Mouse (Mus musculus): Measurements from ENCODE around the gene Sgta. TPM values are rescaled to one million over a fixed set of nuclear protein-coding genes. Genes with fewer than 3 reads are reported as not detected.
"Not testable (repeated sequence)": the region's sequence is repeated elsewhere in the genome, so short reads cannot be mapped to it uniquely, and the experiment has no call there.

Gene Sgta
- polyA plus RNA-seq, 1 experiment from 2014 or later, result 353 TPM

GRCm38 (mm10) chr10:81077916-81078315, 17.9 kb upstream of the Sgta start:
- Histone ChIP-seq H3K36me3 (replicated peaks) (peaks cover 77% of the 10 kb centered on the region), H3K9me3 (no peaks in the 10 kb centered on the region), H3K9ac (no peak overlapping the region), H3K27me3 (replicated peaks) (no peaks in the 10 kb centered on the region), H3K4me2 (no peak overlapping the region), H3K4me1 (no peaks in the 10 kb centered on the region), H3K27ac (no peak overlapping the region), H3K4me3 (no peak overlapping the region)
- 94% methylated on average over 11 of the region's 11 CpGs for WGBS
- no peak for ATAC-seq (replicated peaks)

GRCm38 (mm10) chr10:81076356-81076755, 16.4 kb upstream of the Sgta start:
- WGBS, result 90% methylated on average over 1 of the region's 1 CpGs
- H3K9me3 ChIP-seq, result no peaks in the 10 kb centered on the region
- H3K27ac ChIP-seq, result no peak overlapping the region
- peaks cover 4% of the 10 kb centered on the region for H3K4me1 ChIP-seq
- H3K27me3 ChIP-seq (replicated peaks), result no peaks in the 10 kb centered on the region
- H3K9ac ChIP-seq, result no peak overlapping the region
- H3K36me3 ChIP-seq (replicated peaks), result peaks cover 67% of the 10 kb centered on the region
- H3K4me3 ChIP-seq, result no peak overlapping the region
- no peak overlapping the region for H3K4me2 ChIP-seq
- no peak for ATAC-seq (replicated peaks)

DNA sequence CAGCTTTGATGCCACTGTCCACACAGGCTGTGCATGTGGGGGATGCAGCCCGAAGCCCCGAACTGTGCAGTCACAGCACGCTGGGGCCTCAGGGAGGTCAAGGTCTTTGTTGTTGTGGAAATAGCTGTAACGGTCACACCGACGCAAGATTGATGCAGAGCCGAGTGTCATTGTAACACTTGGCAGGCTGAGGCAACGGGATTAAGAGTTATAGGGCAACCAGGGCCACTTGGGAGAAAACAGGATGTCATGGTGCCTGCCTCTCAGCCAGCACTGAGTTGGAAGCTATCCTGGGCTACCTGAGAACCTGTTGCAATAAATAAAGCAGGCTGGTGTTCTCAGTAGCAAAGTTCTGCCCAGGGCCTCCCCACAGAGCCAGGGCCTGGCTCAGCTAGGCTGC, 15.8 kb upstream of the Sgta start:
- Histone ChIP-seq H3K27ac (no peak overlapping the region), H3K36me3 (replicated peaks) (peaks cover 60% of the 10 kb centered on the region), H3K9me3 (no peaks in the 10 kb centered on the region), H3K27me3 (replicated peaks) (no peaks in the 10 kb centered on the region), H3K4me2 (no peak overlapping the region), H3K4me1 (peaks cover 10% of the 10 kb centered on the region), H3K9ac (no peak overlapping the region), H3K4me3 (no peak overlapping the region)
- WGBS, result 69% methylated on average over 8 of the region's 8 CpGs
- no peak for ATAC-seq (replicated peaks)

GRCm38 (mm10) chr10:81073464-81073863, 13.5 kb upstream of the Sgta start:
- Histone ChIP-seq H3K4me1 (peaks cover 24% of the 10 kb centered on the region), H3K36me3 (replicated peaks) (peaks cover 38% of the 10 kb centered on the region; the same call in 1 of the 2 replicates), H3K4me3 (no peak overlapping the region), H3K27me3 (replicated peaks) (no peaks in the 10 kb centered on the region), H3K9ac (no peak overlapping the region), H3K4me2 (no peak overlapping the region), H3K27ac (no peak overlapping the region), H3K9me3 (no peaks in the 10 kb centered on the region)
- no peak for ATAC-seq (replicated peaks)
- 66% methylated on average over 7 of the region's 7 CpGs for WGBS

- 89% methylated on average over 8 of the region's 8 CpGs for WGBS
- H3K9ac ChIP-seq, result no peak overlapping the region
- H3K9me3 ChIP-seq, result no peaks in the 10 kb centered on the region
- ATAC-seq (replicated peaks), result no peak
- peaks cover 24% of the 10 kb centered on the region for H3K4me1 ChIP-seq
- no peak overlapping the region for H3K4me2 ChIP-seq
- no peaks in the 10 kb centered on the region for H3K27me3 ChIP-seq (replicated peaks)
- H3K27ac ChIP-seq, result no peak overlapping the region
- H3K36me3 ChIP-seq (replicated peaks), result peaks cover 30% of the 10 kb centered on the region; the same call in 1 of the 2 replicates
- no peak overlapping the region for H3K4me3 ChIP-seq
Measured at GRCm38 (mm10) chr10:81072290-81072689, 12.3 kb upstream of the Sgta start.

DNA sequence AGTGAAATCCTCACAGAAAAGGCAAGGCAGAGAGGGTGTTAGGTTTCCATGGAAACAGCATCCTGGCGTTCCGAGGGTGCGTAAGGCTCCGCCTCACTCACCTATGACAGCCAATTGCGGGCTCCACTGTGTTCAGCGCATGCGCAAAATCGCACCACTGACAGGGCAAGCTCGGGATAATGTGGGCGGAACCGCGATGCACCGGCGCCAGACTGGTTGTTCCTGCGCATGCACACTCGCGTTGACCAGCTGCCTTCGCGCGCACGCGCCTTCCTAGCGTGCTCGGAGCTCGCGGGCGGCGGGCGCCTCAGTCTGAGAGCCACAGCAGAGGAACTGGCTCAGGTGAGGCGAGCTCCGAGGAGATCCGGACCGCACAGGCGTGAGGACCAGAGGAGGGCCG, 9.9 kb upstream of the Sgta start, which contains the start of gene Thop1:
Gene Thop1, plus strand, starts transcription at position 200 of the 400 bp plus-strand sequence.
- H3K27ac ChIP-seq, result peak within 1 kb of the TSS; percentile 77
- no peaks in the 10 kb centered on the region for H3K9me3 ChIP-seq
- no peaks in the 10 kb centered on the region for H3K27me3 ChIP-seq (replicated peaks)
- WGBS, result under 1% methylated on average over 35 of the region's 35 CpGs
- H3K4me3 ChIP-seq, result peak within 1 kb of the TSS; percentile 81
- peak within 1 kb of the TSS; percentile 86 for H3K9ac ChIP-seq
- peak; percentile 95 for ATAC-seq (replicated peaks)
- H3K4me1 ChIP-seq, result peaks cover 24% of the 10 kb centered on the region
- peaks cover 16% of the 10 kb centered on the region; the same call in 1 of the 2 replicates for H3K36me3 ChIP-seq (replicated peaks)
- peak within 1 kb of the TSS; percentile 85 for H3K4me2 ChIP-seq

GRCm38 (mm10) chr10:81068706-81069105, 8.7 kb upstream of the Sgta start:
- no peak overlapping the region for H3K9ac ChIP-seq
- H3K4me1 ChIP-seq, result peaks cover 24% of the 10 kb centered on the region
- H3K4me2 ChIP-seq, result no peak overlapping the region
- no peak overlapping the region for H3K4me3 ChIP-seq
- H3K27ac ChIP-seq, result no peak overlapping the region
- WGBS, result 71% methylated on average over 5 of the region's 5 CpGs
- no peaks in the 10 kb centered on the region for H3K27me3 ChIP-seq (replicated peaks)
- no peak for ATAC-seq (replicated peaks)
- peaks cover 7% of the 10 kb centered on the region; the same call in 1 of the 2 replicates for H3K36me3 ChIP-seq (replicated peaks)
- H3K9me3 ChIP-seq, result no peaks in the 10 kb centered on the region

DNA sequence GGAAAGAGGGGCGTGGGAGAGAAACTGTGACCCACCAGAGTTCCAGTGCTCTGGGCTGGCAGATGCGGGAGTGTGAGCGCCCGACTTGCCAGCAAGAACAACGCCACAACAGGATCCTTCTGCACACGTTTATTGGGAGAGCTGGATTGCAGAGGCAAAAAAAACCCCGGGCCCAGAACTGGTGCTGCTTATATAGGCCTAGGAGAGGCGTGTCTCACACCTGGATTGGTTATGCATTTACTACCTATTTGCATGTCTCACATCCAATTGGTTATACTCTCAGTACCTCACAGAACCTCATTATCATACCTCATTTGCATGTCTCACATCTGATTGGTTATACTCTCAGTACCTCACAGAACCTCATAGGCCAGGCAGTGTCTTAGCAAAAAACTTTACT, 4.5 kb upstream of the Sgta start:
- not testable (repeated sequence) for H3K27ac ChIP-seq; H3K4me3 ChIP-seq; ATAC-seq (replicated peaks); H3K9me3 ChIP-seq; H3K9ac ChIP-seq; H3K4me2 ChIP-seq; H3K36me3 ChIP-seq (replicated peaks); H3K27me3 ChIP-seq (replicated peaks)
- 85% methylated on average over 8 of the region's 8 CpGs for WGBS
- H3K4me1 ChIP-seq, result peaks cover 14% of the 10 kb centered on the region

DNA sequence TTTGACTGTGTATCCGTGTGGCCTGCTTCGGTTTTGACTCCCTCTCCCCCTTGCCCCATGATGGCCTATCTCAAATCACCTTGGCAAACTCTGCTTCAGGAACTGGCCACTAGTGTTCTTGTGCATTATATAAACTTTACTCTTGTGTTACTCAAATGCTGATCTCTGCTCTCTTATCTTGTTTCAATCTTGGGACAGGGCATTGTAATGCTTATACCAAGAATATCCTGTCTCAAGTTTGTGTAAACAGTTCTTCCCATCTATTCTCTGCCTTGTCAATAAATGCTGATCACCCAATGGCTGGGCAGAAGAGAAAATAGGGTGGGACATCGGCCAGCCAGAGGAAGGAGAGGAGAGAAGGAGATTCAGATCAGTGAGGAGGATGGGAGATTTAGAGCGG, 2.7 kb upstream of the Sgta start:
- Histone ChIP-seq H3K27ac (no peak overlapping the region), H3K27me3 (replicated peaks) (no peaks in the 10 kb centered on the region), H3K4me1 (peaks cover 24% of the 10 kb centered on the region), H3K4me3 (no peak overlapping the region), H3K36me3 (replicated peaks) (no peaks in the 10 kb centered on the region), H3K4me2 (no peak overlapping the region), H3K9ac (no peak overlapping the region), H3K9me3 (no peaks in the 10 kb centered on the region)
- ATAC-seq (replicated peaks), result no peak
- WGBS, result 69% methylated on average over 4 of the region's 4 CpGs

DNA sequence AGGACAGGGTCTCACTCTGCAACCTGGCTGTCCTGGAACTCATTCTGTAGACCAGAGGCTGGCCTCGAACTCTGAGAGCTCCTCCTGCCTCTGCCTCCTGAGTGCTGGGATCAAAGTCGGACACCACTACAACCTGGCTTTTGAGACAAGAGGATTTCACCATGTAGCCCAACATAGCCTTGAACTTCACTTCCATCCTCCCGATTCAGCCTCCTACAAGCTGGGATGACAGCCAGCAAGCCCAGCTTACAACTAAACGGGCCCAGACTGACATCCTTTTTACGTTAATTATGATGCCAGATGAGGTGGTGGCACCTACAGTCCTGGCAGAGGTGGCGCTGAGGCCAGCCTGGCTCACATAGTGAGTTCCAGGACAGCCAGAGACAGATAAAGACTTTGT, 1.1 kb downstream of the Sgta start:
- Histone ChIP-seq H3K4me2 (peak overlapping the region; percentile 79), H3K27ac (no peak overlapping the region), H3K4me3 (peak overlapping the region; percentile 76), H3K36me3 (replicated peaks) (no peaks in the 10 kb centered on the region), H3K27me3 (replicated peaks) (no peaks in the 10 kb centered on the region), H3K9ac (no peak overlapping the region), H3K4me1 (peaks cover 40% of the 10 kb centered on the region), H3K9me3 (no peaks in the 10 kb centered on the region)
- WGBS, result 91% methylated on average over 6 of the region's 6 CpGs
- ATAC-seq (replicated peaks), result no peak

DNA sequence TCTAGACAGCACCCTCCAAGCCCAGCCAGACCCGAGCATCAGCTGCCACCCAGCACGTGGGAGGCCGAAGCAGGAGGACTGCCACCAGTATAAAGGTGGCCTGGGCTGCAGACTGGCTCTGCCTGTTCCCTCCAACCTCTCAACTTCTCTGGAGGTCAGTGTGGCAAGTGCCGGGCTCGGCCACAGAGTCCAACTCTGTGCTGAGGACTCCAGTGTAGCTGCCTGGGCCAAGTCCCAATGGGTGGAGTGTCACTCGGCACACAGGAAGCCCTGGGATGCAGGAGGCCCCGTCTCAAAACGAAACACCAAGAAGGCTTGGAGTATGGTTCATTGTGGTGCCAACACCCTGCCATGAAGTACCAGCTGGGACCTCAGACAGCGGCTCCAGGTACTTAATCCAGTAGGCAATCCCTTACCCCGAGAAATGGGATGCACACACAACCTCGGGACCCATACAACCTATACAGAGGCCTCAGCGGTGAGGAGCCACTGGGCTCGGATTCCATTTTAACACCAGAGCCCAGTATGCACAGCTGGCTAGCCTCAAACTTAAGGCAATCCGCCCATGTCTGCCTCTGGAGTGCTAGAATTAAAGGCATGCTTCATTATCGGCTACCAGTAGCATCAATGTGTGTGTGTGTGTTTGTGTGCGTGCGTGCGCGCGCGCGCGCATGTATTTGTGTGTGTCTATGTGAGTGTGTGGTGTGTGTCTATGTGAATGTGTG, 2.4 kb downstream of the Sgta start:
- H3K4me1 ChIP-seq, result peaks cover 40% of the 10 kb centered on the region
- no peak for ATAC-seq (replicated peaks)
- H3K36me3 ChIP-seq (replicated peaks), result no peaks in the 10 kb centered on the region
- no peak overlapping the region for H3K4me3 ChIP-seq
- 0 out of 2 replicates have a peak overlapping the region, but pooled peaks have one; percentile 7 for H3K9ac ChIP-seq
- no peak overlapping the region for H3K27ac ChIP-seq
- WGBS, result 94% methylated on average over 23 of the region's 23 CpGs
- no peaks in the 10 kb centered on the region for H3K9me3 ChIP-seq
- H3K4me2 ChIP-seq, result no peak overlapping the region
- no peaks in the 10 kb centered on the region for H3K27me3 ChIP-seq (replicated peaks)

DNA sequence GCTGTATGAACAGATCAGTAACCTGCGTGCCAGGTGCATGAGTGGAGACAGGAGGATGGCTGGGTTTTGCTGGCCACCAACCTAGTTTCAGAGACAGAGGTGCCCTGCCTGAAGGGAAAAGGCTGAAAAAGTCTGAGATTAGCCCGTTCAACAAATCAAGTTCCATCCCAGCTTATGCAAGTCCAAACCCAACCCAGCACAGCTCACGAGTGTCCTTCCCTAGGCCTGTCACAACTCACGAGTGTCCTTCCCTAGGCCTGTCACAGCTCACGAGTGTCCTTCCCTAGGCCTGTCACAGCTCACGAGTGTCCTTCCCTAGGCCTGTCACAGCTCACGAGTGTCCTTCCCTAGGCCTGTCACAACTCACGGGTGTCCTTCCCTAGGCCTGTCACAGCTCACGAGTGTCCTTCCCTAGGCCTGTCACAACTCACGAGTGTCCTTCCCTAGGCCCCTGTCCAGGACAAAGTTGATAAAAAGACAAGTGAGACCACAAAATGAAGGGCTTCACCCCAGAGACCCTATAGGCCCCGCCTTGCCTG, 4.1 kb downstream of the Sgta start:
- H3K9ac ChIP-seq; H3K27me3 ChIP-seq (replicated peaks); H3K4me2 ChIP-seq; H3K4me3 ChIP-seq; H3K27ac ChIP-seq; H3K9me3 ChIP-seq; ATAC-seq (replicated peaks): not testable (repeated sequence)
- H3K36me3 ChIP-seq (replicated peaks), result peaks cover 16% of the 10 kb centered on the region
- 88% methylated on average over 11 of the region's 11 CpGs for WGBS
- H3K4me1 ChIP-seq, result peaks cover 40% of the 10 kb centered on the region

DNA sequence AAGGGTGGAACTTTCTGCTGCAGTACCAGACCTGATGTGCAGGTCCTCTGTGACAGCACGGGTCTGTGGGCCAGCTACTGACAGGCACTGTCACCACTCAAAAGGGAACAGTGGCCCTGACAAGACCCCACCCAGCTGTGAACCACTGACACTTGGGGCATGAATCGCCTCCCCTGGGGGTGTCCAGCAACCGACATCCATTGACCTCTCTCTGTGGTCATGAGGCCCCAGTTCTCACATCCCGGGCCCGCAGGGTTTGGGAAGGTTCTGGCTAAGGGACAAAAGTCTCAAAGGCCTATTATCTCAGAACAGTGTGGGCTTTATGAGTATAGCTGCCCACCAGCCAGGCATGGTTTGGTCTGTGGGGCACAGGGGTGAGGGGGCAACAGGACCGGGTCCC, 4.8 kb downstream of the Sgta start:
- no peak for ATAC-seq (replicated peaks)
- WGBS, result 88% methylated on average over 6 of the region's 6 CpGs
- H3K27me3 ChIP-seq (replicated peaks), result no peaks in the 10 kb centered on the region
- H3K36me3 ChIP-seq (replicated peaks), result peaks cover 23% of the 10 kb centered on the region
- H3K9me3 ChIP-seq, result no peaks in the 10 kb centered on the region
- H3K9ac ChIP-seq, result no peak overlapping the region
- no peak overlapping the region for H3K4me2 ChIP-seq
- H3K27ac ChIP-seq, result no peak overlapping the region
- peaks cover 36% of the 10 kb centered on the region for H3K4me1 ChIP-seq
- no peak overlapping the region for H3K4me3 ChIP-seq
